Comparison of ENCODE assay signal across 8 mouse cellular contexts in genomic region chr8:44936481-44936961, GRCm38 (mm10). TPM values are rescaled to one million over a fixed set of nuclear protein-coding genes. Genes with fewer than 3 reads are reported as not detected.
A peak's percentile ranks its signal among the peaks of the same experiment; 100 is the strongest.
DNase-seq lines count a peak whose midpoint lies in the region; ATAC-seq and TF ChIP-seq lines count a peak whose summit lies in the region.

No protein-coding gene starts in this region.

- WGBS in kidney, embryonic 14.5 days = 0% methylated on average over 16 of the region's 16 CpGs
- WGBS in hindbrain, embryonic 13.5 days = under 1% methylated on average over 16 of the region's 16 CpGs
- under 1% methylated on average over 16 of the region's 16 CpGs for WGBS in midbrain, postnatal 0 days

- H3K4me3 ChIP-seq in kidney, embryonic 14.5 days (ENCODE audit: low read length) = peak overlapping the region; percentile 81
- H3K4me3 ChIP-seq in hindbrain, embryonic 13.5 days = peak overlapping the region; percentile 79
- peak overlapping the region; percentile 79 for H3K4me3 ChIP-seq in midbrain, postnatal 0 days (ENCODE audit: low read depth, low read length)

- H3K9ac ChIP-seq in kidney, embryonic 14.5 days (ENCODE audit: low read depth, low read length) = peak overlapping the region; percentile 79; the same call in 1 of the 2 replicates
- peak overlapping the region; percentile 81 for H3K9ac ChIP-seq in hindbrain, embryonic 13.5 days
- peak overlapping the region; percentile 14 for H3K9ac ChIP-seq in midbrain, postnatal 0 days (replicated peaks; ENCODE audit: low read length, poor library complexity, severe bottlenecking)

- DNase-seq in kidney, adult 9 months = no peak
- DNase-seq in cerebellum, postnatal 25 days = peak; percentile 45 to 54
- DNase-seq in midbrain, postnatal 0 days (ENCODE audit: low spot score) = peak; percentile 55
- no peak for DNase-seq in B cell, adult 2 months
- no peak for DNase-seq in right cerebral cortex, postnatal 14 days

- H3K27ac ChIP-seq in kidney, embryonic 14.5 days (ENCODE audit: low read depth, low read length) = peak overlapping the region; percentile 87
- H3K27ac ChIP-seq in hindbrain, embryonic 13.5 days = peak overlapping the region; percentile 86
- no peak overlapping the region for H3K27ac ChIP-seq in midbrain, postnatal 0 days (ENCODE audit: low read depth, low read length)

- H3K27me3 ChIP-seq in kidney, embryonic 14.5 days (ENCODE audit: control insufficient read depth, insufficient read depth, low read length) = no peaks in the 10 kb centered on the region; the same call in 1 of the 2 replicates
- 0 out of 2 replicates have a peak, but pooled peaks cover 2% of the 10 kb centered on the region for H3K27me3 ChIP-seq in hindbrain, embryonic 13.5 days
- H3K27me3 ChIP-seq in midbrain, postnatal 0 days (ENCODE audit: insufficient read depth, low read length) = no peaks in the 10 kb centered on the region

- H3K9me3 ChIP-seq in kidney, embryonic 14.5 days (ENCODE audit: control insufficient read depth, low read length) = no peaks in the 10 kb centered on the region
- no peaks in the 10 kb centered on the region for H3K9me3 ChIP-seq in hindbrain, embryonic 13.5 days
- no peaks in the 10 kb centered on the region for H3K9me3 ChIP-seq in midbrain, postnatal 0 days (ENCODE audit: low read length)

- TF ChIP-seq CTCF in midbrain, postnatal 0 days (IDR thresholded peaks at IDR 0.05) = no peak

- no peak for ATAC-seq in kidney, embryonic 14.5 days (ENCODE audit: low FRiP score, low TSS enrichment)
- ATAC-seq in hindbrain, embryonic 13.5 days (ENCODE audit: low FRiP score) = no peak
- ATAC-seq in midbrain, postnatal 0 days (ENCODE audit: low FRiP score) = no peak
- ATAC-seq in erythroblast, adult 5-6 weeks (replicated peaks; ENCODE audit: low FRiP score, poor library complexity, severe bottlenecking) = no peak

- H3K4me2 ChIP-seq in kidney, embryonic 14.5 days (replicated peaks; ENCODE audit: low read depth, low read length) = peak overlapping the region; percentile 80
- peak overlapping the region; percentile 94 for H3K4me2 ChIP-seq in hindbrain, embryonic 13.5 days
- peak overlapping the region; percentile 95 for H3K4me2 ChIP-seq in midbrain, postnatal 0 days (ENCODE audit: low read depth, low read length, poor library complexity, severe bottlenecking)

- no peaks in the 10 kb centered on the region for H3K36me3 ChIP-seq in kidney, embryonic 14.5 days (ENCODE audit: control insufficient read depth, insufficient read depth, low read length)
- H3K36me3 ChIP-seq in hindbrain, embryonic 13.5 days = no peaks in the 10 kb centered on the region
- H3K36me3 ChIP-seq in midbrain, postnatal 0 days (ENCODE audit: insufficient read depth, low read length) = no peaks in the 10 kb centered on the region

- peaks cover 12% of the 10 kb centered on the region for H3K4me1 ChIP-seq in kidney, embryonic 14.5 days (ENCODE audit: control insufficient read depth, insufficient read depth, low read length)
- peaks cover 17% of the 10 kb centered on the region for H3K4me1 ChIP-seq in hindbrain, embryonic 13.5 days (replicated peaks)
- H3K4me1 ChIP-seq in midbrain, postnatal 0 days (ENCODE audit: insufficient read depth, low read length) = no peaks in the 10 kb centered on the region; the same call in 1 of the 2 replicates

RNA-seq across cellular contexts. Expression of gene Fat1, which starts 1.3 kb away (rescaled TPM):
- polyA plus RNA-seq in kidney, embryonic 14.5 days (2014; fragmentation: Nextera tagmentation; extraction: Ambion mirVana) = 22.2 and 39.7 TPM in 2 replicates
- 12.7 and 13.9 TPM in 2 replicates for polyA plus RNA-seq in hindbrain, embryonic 13.5 days (2015; fragmentation: Nextera tagmentation; extraction: Ambion mirVana)
- 106 and 122 TPM in 2 replicates for total RNA-seq in midbrain, postnatal 0 days (2014; rRNA removed)
- 8.7 and 9.2 TPM in 2 replicates for polyA plus RNA-seq in midbrain, postnatal 0 days (2015; fragmentation: Nextera tagmentation; extraction: Ambion mirVana)
- under 0.01 TPM in 1 of 2 replicates, not detected in the other for total RNA-seq in erythroblast, adult 5-6 weeks (2015; ENCODE audit: low replicate concordance)
- total RNA-seq in erythroblast, adult 5-6 weeks (2017; ENCODE audit: low replicate concordance) = 0.17 TPM in 1 of 2 replicates, not detected in the other

Comparison
In these comparisons a context has a peak if more than half of its experiments do, and no peak if none do; other contexts are left out.
1. H3K9ac ChIP-seq: peak in every context shown above with its lines; median percentile 81 in hindbrain, embryonic 13.5 days; 79 in kidney, embryonic 14.5 days; 14 in midbrain, postnatal 0 days.
2. DNase-seq: peak in cerebellum, postnatal 25 days (2 of 2) and midbrain, postnatal 0 days (single experiment); none in kidney, adult 9 months (single experiment), B cell, adult 2 months (0 of 2) and right cerebral cortex, postnatal 14 days (single experiment).
3. Peak in every context shown above with its lines, with median percentiles within 50 percentile points of each other: H3K4me2 ChIP-seq and H3K4me3 ChIP-seq.